Mouse (Mus musculus) heart, embryonic 16.5 days (tissue): ENCODE measurements around the gene Osbpl10. TPM values are rescaled to one million over a fixed set of nuclear protein-coding genes. Genes with fewer than 3 reads are reported as not detected.

Experiments used
- ATAC-seq: fragments of 200-750 bp; cut with Nextera tagmentation; replicated peaks from 2 replicates; pipeline ENCODE4 v1.8.0; 2017; ENCODE audit warnings: moderate number of reproducible peaks; ENCODE audit not compliant: insufficient read depth, low FRiP score; ENCODE audit errors: extremely low read depth
- H3K27ac ChIP-seq: fragments of 300-500 bp; sonication (generic); 2 replicates; pipeline ENCODE4 v1.5.1; 2014; ENCODE audit warnings: mild to moderate bottlenecking, low read length, control low read depth, moderate library complexity
- H3K27me3 ChIP-seq: fragments of 300-500 bp; sonication (generic); 2 replicates; pipeline ENCODE4 v1.6.1; 2014; ENCODE audit warnings: low read length, mixed read lengths; ENCODE audit not compliant: control insufficient read depth, insufficient read depth
- H3K36me3 ChIP-seq: fragments of 300-500 bp; sonication (generic); 2 replicates; pipeline ENCODE4 v1.6.1; 2014; ENCODE audit not compliant: control insufficient read depth, insufficient read depth
- H3K4me1 ChIP-seq: fragments of 300-500 bp; sonication (generic); 2 replicates; pipeline ENCODE4 v1.6.1; 2014; ENCODE audit warnings: low read length, mixed read lengths; ENCODE audit not compliant: control insufficient read depth, insufficient read depth
- H3K4me2 ChIP-seq: fragments of 300-500 bp; sonication (generic); 2 replicates; pipeline ENCODE4 v1.6.1; 2014; ENCODE audit warnings: low read depth, mild to moderate bottlenecking, control low read depth, low read length
- H3K4me3 ChIP-seq: fragments of 300-500 bp; sonication (generic); 2 replicates; pipeline ENCODE4 v1.5.1; 2014; ENCODE audit warnings: mild to moderate bottlenecking, control low read depth, low read length
- H3K9ac ChIP-seq: fragments of 300-500 bp; sonication (generic); 2 replicates; pipeline ENCODE4 v1.6.1; 2014; ENCODE audit warnings: low read length, control low read depth
- H3K9me3 ChIP-seq: fragments of 300-500 bp; sonication (generic); replicated peaks from 2 replicates; pipeline ENCODE4 v1.6.1; 2016; ENCODE audit warnings: low read length; ENCODE audit not compliant: control insufficient read depth
- WGBS: fragments of 180-500 bp; shearing (Covaris S2); extraction: QIAGEN DNeasy Blood & Tissue Kit; methylation state at CpG from one replicate; pipeline ENCODE4 v1.1.7; 2014; 5-methylcytosine and 5-hydroxymethylcytosine counted together
- polyA plus RNA-seq: library from polyadenylated mRNA; unstranded; fragments of >200 nt; fragmentation: Nextera tagmentation; extraction: Ambion mirVana; gene quantifications from 2 replicates; pipeline ENCODE4 v1.2.1, GENCODE M21; 2015

Osbpl10 gene
- polyA plus RNA-seq, 1 experiment from 2014 or later: 5.1 TPM

DNA sequence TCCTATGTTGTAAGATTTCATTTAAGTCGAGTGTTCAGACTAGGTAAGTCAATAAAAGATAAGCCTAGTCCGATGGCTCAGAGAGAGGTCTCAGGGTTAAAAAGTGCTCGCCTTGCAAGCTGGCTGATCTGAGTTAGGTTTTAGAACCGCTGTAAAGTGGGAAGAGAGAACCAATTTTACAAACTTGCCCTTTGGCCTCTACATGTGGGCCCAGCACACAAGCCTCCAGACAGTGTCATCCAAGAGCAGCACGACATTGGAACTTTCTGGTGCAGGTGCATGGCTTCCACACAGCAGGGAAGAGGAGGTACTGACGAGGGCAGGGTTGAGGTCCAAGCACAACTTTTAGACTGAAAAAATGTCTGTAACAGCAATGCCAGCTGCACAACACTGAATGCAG lies 296.4 kb downstream of the Osbpl10 start:
- Histone ChIP-seq H3K9me3 (0 out of 2 replicates have a peak, but pooled peaks cover 2% of the 10 kb centered on the region), H3K4me2 (no peak overlapping the region), H3K4me1 (no peaks in the 10 kb centered on the region), H3K27me3 (no peaks in the 10 kb centered on the region), H3K27ac (no peak overlapping the region), H3K36me3 (peaks cover 55% of the 10 kb centered on the region), H3K4me3 (no peak overlapping the region), H3K9ac (no peak overlapping the region)
- ATAC-seq: no peak
- WGBS: 85% methylated on average over 6 of the region's 6 CpGs

DNA sequence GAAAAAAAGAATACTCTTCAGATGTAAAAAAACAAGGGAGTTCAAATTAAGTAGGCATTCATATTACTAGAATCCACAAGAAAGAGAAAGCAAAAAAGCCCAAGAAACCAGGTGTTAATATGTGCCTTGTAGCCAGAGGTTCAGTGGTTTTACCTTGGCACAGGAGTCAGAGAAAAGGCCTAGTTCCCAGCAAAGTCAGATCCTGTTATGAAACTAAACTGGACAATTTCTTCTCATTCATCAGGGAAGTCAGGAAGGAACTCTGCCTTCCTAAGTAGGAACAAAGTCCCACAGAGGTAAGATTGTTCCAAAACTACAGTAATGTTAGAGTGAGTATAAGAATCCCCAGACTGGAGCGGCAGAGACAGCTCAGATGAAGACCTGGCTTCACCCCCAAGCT lies 300.3 kb downstream of the Osbpl10 start:
- Histone ChIP-seq H3K9me3 (no peaks in the 10 kb centered on the region), H3K27me3 (no peaks in the 10 kb centered on the region), H3K27ac (no peak overlapping the region), H3K9ac (no peak overlapping the region), H3K4me2 (no peak overlapping the region), H3K36me3 (peaks cover 46% of the 10 kb centered on the region), H3K4me3 (no peak overlapping the region), H3K4me1 (peaks cover 4% of the 10 kb centered on the region)
- WGBS: 85% methylated on average over 1 of the region's 1 CpGs
- no peak for ATAC-seq

Other genes starting within 250 kb of the Osbpl10 start
- gene Cmtm6, start 247.5 kb upstream of the Osbpl10 start, polyA plus RNA-seq: 51.0 and 51.6 TPM in 2 replicates
- 130 and 138 TPM in 2 replicates for gene Cmtm7, start 196.7 kb upstream of the Osbpl10 start, polyA plus RNA-seq
- gene Cmtm8, start 134.4 kb upstream of the Osbpl10 start, polyA plus RNA-seq: 16.0 and 25.0 TPM in 2 replicates
- 18.0 and 19.5 TPM in 2 replicates for gene Gpd1l, start 44.6 kb upstream of the Osbpl10 start, polyA plus RNA-seq
- 125 and 458 TPM in 2 replicates for gene Rps27rt, start 4.2 kb downstream of the Osbpl10 start, polyA plus RNA-seq